Mouse (Mus musculus) ZHBTc4 (cell line): ENCODE data around the gene Six1.
A peak's percentile ranks its signal among the peaks of the same experiment; 100 is the strongest.

Experiments used
- DNase-seq: peaks from one replicate; pipeline ENCODE4 v3.0.0-alpha.2; 2011; ENCODE audit warnings: low read depth, low spot score

Gene Six1

DNA sequence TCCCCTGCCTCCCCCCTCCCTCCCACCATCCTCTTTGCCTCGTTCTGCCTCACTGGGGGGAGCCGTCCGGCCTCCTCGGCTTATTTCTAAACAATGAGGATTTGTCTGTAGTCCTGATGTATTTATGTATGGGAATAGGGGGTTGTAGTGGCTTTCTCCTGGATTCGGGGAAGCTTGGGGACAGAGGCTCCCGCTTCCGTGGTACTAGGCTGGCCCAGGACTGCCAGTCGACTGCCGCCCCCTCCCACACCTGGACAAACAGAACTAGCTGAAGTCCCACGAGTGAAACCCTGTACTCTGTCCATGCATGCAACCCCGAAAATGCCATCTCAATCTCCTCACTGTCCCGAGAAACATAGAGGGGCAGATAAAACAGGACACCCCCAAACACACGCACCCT is 3.4 kb downstream of the Six1 start:
- no peak for DNase-seq

DNA sequence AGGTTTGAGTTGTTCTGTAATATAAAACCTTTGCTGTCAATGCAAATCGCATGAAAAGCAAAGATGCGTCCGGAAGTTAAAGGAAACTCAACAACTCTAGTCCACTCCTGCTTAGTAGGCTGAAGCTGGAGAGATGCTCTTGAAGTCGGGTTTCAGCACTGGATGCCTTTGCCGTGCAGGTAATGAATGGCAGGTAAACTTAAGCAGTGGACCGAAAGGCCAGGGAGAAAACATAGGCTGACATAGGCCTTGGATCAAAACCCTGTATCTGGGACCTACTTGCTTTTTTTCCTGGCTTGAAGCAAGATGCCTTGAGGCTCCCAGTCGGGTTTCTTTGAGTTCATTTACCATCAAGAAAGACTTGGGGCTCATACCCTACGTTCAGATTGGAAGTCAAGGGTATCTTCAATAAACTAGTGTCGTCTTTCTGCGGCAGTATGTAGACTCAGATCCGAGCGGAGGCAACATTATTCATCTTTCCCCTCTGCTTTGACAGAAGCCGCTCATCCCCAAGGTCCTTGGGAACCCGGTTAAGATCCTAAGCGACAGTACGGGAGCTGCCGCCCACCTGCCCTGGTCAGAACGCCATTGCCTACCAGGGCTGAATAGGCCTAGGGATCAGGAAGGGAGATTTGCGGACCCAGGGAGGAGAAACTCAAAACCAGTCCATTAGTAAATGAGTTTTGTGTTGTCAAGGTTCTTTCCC is 4.0 kb downstream of the Six1 start:
- DNase-seq, result peak; percentile 26

DNA sequence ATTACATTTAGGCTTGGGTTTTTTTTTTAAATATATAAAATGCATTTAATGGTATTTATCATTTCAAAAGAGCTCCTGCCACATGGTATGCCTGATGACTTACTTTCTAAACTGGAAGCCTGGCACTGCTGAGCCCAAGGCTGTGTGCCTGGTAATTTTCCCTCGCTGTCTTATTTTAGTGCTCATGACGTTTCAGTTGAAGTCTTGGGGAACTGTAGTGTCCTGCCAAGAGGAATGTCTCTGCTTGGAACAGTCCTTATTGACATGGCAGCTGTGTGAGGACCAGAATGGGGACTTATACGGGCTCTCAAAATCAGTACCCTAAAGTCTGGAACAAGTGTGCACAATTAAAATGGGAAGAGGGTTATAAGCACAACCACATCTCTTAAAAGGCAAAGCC is 5.2 kb downstream of the Six1 start:
- DNase-seq, result no peak

DNA sequence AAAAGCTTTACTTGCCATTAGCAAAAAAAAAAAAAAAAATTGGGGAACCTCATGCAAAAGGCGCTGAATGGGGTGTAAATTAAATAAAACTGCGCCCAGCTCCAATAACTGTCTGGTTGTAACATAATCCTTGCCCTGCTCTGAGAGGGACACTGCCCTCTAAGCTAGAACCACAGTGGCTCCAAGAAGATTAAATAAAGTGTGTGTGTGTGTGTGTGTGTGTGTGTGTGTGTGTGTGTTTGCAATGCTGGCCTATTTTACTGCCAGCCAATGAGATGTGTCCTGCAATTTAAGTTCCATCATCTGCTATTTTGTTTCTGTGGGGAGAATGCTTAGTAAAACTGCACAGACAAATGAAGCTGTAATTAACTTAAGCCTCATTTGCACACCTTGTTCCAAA is 6.1 kb downstream of the Six1 start:
- no peak for DNase-seq

DNA sequence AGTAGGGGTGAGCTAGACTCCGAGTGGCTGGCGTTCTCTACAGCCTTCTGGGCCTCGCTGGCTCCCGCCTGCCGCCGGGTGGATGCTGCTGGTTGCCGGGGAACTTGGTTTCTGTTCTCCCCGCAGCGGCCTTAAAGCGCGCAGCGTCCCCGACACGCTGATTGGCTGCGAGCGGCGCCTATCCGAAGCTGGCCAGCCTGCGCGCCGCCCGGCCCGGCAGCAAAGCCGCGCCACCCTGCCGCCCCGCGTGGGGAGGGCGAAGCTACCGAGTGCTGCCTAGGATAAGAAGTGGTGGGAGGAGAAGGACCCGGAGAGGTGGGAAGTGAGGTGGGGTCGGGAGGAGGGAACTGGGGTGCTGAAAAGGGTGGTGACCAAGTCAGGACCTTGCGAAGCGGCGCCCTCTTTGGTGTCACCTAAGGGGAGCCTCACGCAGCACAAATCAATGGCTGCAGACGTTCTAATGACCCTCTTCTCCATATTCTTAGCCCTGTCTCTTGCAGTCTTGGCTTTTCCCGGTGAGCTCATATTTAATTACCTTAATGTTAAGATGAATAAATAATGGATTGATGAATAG is 7.0 kb downstream of the Six1 start:
- DNase-seq, result peak; percentile 94

DNA sequence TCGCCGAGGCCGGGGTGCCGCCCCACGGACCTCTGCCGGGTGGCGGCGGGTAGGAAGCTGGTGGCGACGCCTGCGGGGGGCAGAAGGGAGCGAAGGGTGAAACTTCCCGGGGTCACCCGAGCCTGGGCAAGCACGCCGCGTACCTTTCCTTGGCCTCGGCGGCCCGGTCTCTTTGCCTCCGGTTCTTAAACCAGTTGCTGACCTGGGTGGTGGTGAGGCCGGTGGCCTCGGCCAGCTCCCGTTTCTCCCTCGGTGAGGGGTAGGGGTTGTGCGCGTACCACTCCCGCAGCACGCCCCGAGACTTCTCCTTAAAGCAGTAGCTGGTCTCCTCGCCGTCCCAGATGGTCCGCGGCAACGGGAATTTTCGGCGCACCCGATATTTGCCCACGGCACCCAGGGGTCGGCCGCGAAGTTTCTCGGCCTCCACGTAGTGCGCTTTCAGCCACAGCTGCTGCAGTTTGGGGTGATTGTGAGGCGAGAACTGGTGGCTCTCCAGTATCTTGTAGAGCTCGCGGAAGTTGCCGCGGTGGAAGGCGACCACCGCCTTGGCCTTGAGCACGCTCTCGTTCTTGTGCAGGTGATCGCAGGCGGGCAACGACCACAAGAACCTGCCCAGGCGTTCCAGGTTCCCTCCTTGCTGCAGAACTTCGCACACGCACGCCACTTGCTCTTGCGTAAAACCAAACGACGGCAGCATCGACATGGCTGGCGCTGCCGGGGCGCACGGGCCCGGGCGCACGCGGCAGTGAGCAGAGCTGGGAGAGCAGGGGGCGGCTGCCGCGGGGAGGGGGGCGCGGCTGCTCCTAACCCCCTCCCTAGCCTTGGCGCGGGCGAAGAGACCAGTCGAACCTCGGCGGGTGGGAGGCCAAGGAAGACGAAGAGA is 7.7 kb downstream of the Six1 start:
- peak; percentile 61 for DNase-seq

DNA sequence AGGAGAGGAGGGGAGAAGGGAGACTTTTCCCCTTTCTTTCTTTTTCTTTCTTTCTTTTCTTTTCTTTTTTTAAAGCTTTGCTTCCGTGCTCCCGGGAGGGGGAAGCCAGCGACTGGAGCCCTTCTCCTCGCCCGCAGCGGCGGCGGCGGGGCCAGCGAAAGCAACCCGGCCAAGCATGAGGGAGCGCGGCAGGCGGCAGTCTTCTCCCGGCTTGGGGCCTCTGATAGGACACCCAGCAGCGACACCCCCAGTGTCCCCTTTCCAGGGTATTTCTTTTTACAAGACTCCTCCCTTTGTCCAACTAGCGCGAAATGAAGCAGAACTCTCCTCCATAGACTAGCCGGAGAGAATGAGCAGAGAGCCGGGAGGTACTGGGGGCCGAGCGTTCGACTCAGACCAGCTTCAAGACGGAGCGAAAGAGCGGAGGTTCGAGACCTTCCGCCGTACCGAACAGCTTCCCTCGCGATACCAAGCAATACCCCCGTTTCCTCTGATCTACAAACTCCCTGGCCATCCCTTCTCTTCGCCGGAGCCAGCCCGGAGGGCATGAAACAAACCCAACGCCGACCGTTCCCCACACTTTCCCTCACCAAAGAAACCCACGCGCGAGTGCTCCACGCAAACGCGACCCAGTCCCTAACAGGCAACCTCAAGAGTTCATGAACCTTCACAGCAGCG is 8.5 kb downstream of the Six1 start:
- peak; percentile 71 for DNase-seq

DNA sequence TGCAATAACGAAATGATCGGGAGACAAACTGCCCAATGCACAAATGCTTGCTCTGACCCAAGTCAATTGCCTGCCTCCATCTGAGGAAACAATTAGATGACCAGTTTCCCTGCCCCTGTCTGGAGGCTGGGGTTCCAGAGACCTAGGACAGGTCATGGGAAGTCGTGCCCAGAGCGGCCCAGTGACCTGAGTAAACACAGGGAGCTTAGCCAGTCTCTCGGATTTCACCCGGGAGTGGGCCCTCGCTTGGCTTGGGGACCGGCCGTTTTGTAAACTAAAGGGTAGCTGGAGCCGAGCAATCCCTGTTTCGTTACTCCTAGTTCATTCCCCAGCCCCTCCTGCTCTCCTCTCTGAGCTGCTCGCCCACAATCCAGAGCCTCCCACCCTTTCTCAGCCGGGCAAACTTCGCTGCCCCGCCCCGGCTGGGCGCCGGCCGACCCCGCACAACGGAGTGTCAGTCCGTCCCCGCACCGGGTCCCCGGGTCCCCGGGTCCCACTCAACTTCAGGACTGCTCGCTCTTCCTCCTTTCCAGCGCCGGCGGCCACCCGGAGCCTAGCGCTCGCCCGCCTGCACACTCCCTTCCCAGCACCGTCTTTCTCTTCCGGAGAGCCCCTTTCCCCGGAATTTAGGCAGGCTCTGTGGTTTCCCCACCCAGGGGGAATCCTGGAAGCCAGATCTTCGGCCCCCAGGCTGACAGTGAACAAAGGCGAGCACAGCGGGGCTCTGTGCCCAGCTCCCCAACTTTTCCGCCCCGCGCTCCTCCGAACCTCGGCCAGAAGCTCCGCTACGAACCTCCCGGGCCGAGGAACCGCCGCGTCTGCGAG is 9.3 kb downstream of the Six1 start:
- DNase-seq, result peak; percentile 69

DNA sequence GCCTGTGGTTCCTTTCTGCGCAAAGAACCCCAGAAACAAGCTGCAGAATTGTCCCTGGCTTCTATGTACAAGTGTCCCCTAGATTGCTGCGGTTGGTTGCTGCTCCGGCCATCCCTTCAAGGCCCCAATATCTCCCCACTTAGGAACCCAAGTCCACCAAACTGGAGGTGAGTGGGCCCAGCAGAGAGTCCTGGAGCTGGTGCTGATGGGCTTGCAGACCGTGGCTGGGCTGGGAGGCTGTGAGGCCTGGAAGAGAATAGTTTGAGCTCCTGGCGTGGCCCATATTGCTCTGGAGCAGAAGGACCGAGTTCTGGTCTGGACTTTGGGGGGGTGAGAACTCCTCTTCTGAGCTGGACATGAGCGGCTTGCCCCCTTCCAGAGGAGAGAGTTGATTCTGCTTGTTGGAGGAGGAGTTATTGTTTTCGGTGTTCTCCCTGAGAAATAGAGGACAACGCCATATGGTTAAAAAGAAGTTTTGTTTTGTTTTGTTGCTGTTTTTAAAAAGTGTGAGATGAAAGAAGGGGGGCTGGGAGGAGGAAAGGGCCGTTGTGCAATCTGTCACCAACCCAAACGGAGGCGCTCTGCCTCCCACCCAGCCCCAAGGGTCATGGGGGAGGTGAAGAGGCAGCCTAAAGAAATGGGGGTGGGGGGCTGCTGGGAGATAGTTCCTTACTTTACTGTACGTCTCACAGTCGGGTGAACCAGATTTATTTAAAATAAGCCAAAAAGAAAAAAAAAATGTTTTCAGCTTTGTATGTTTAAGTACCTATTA is 10.1 kb downstream of the Six1 start:
- peak; percentile 11 for DNase-seq

DNA sequence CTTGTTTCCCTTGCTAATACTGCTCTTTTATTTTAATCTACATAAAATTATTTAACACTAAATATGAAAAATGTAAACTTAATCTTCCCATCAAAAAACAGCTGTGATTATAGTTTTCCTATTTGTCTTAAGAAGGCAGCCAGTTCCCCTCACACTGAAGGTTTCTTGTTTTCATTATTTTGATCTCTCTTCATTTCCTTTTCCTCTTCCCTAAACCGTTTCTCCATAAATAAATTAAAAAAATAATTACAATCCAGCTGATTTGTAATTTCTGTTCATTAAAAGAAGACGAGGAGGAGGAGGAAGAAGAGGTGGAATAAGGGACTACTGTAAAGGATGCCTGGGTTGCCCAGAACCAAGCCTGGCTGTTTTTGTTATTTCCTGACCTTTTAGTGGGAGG is 10.8 kb downstream of the Six1 start:
- DNase-seq, result no peak

DNA sequence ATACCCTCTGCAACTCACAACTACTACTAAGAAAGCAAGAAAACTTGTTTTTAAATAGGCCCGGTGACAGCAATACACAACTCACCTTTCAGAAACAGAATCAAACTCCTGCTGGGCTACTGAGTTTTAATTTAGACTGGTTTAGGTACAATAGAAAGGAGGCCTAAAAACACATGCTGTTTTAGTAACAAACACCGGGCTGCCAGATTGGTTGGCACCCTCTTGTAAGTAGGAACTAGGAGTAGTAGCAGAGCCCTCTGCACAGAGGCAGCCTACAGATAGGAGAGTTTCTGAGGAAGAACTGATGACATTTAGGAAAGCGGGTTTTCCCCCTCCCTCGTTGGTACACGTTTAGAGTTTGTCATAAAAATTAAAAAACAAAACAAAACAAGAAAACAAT is 11.3 kb downstream of the Six1 start:
- no peak for DNase-seq

DNA sequence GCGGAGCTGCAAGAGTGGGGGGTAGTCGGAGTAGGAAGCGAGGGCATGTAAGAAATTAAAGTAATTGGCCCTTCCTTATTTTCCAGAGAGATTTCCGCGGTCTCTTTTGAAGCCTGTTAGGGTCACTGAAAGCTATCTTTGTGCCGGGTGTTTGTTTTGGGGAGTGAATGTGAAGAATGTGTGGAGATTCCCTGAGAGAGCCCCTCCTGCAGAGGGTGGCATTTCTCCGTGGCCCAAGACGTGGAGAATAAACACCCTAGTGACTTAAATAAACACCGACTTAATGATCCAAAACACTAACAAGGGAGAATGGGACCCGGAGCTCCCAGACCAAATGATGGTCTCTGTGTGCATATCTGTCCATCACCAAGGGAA is 12.4 kb downstream of the Six1 start:
- DNase-seq, result peak; percentile 8

DNA sequence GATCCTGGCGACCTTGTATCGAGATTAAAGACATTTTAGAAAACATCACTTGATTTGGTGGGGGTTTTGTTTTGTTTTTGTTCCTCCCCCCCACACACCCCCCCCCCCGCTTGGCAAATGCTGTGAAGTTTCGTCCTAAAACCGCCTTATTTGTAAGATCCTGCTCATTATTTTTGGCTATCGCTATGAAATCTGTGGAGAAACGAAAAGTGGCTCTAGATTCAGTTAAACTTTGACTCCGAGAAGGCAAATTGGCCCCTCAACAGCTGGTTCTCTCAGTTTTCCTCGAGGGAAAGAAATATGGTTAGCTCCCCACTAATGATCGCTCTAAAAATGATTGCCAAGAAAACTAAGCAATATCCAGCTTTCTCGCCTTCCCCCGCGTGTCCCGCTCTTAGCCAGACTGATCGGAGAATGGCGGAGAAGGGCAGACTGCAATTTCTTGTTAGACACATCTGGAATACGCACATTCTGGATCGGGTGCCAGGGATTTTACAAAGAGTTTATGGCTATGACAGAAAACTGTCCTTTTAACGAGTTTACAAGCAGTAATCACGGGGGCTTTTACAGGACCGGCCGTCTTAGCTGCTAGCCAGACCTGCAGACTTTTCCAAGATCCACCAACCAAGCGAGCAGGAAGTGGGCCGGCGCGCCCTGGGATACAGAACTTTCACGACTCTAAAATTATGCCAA is 13.0 kb downstream of the Six1 start:
- peak; percentile 38 for DNase-seq

DNA sequence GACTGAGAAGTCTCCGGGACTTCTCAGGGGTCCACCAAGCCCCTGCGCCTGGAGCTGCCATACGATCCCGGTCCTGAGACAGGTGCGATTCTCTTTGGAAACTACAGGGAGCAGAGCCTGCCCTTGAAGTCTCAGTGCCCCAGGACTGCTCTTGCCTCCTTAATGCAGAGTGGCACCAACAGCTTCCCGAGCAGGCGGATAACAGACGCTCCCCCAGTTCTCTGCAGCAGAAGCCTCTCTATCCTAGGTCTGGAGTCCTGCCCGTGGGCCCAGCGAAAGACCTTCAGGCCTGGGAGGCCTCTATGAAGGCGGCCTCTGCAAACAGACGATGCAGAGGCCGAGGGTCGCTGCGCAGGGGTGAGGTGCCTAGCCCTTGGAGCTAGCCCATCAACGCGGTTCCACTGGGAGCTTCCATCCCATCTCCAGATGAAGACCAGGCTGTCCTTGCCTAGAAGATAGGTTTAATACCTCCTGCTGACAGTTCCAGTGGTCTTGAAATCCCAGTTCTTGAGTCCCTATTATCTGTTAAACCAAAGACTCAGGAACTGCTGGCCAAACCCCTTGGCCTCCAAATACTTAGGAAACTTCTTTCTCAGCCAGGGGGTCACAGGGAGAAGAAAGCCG is 13.6 kb downstream of the Six1 start:
- DNase-seq, result peak; percentile 58

DNA sequence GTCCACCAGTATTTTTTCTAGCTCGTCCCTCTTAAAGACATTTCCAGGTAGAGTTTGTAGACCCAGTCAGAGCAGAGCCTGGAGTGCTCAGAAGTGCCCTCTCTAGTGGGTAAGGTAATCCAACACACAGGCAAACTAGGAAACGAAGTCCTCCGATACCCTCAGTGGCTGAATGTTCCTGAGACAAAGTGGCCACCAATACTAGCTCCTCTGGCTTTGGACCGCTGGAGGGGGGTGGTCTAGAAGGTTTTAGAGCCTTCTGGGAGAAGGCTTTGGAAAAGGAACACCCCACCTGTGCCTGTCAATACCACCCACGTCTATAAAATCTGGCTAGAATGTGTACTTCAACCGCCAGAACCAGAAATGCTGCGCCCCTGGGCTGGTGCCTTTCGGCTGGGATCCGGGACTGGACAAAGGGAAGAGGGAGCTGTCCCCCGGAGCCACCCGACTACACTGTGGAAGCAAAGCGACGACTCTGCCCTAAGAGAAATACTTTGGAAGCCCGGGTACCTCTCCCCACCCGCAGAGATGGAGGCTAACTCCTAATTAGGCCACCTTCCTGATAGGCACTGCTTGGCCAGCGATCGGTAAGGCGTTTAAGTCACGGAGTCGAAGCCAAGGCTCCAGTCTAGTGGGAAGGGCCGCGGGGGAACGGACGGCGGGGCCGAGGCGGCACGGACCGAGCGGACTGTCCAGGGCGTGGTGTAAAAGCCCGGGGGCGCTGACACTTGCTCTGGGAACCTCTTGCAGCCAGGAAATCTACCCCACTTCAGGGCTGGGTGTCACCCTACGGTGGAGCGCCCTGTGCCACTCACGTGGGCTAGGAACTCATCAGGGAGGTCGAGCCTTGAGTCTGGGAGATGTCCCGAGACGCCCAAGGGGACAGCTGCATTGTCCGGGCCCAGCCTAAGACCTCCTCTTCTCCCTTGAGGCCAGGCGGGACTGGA is 14.4 kb downstream of the Six1 start:
- peak; percentile 20 for DNase-seq

DNA sequence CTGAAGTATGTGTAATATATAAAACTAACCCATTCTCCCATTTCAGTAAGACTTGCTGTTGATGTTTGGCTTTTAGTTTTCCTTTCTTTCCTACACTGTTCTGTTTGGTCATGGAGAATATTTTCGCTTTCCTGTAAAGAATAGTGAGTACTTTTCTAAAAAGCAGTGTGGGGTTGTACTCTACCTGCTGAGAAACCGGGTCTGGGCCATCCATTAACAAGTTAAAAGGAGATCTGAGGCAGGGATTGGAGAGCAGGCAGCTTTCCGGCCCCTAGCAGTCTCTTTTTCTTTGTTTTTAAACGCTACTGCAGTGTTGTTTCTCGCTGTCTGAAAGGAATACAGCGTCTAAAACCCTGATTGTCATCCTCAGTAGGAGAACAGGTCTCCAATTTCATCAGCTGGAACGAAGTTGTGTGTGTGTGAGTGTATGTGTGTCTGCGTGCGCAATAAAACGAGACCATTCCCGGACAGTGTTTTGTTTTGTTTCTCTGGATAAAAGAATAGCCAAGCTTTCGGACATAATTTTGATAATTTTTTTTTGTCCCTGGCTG is 15.2 kb downstream of the Six1 start:
- no peak for DNase-seq

DNA sequence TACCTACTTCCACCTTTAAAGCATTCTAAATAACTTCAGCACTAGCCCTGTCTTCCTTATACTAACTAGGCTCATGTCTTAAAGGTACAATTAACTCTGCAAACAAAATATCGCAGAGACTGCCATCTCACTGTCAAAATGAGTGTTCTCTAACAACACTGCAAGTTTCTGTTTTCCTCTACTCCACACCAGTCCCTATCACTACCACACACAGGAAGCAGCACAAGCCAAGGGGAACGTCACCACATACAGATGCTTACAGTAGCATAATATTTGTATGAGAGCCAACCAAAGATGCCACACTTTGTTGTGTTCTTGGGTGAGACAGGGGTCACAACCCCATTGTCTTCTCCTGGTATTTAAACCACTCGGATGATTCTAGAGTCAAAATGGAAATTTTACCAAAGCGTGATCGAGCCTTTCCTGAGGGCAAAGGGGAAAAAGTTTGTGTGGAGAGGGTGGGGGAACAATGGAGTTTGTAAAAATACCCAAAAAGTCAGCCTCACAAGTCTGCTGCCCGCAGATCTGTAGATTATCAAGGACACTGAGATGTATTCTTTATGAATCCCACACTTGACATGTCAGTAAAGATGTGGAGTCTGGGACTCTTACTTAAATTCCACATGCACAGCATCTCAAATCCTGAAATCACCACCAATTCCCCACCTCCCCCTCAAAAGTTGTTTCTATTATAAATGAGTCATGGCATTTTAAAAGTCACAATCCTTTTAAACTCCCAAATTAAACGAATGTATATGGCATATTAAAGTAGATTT is 16.1 kb downstream of the Six1 start:
- no peak for DNase-seq
